Mouse (Mus musculus) adrenal gland, adult 8-10 months (tissue): ENCODE data around the gene 4921530L21Rik. TPM values are rescaled to one million over a fixed set of nuclear protein-coding genes. Genes with fewer than 3 reads are reported as not detected.

Experiments used
- DNase-seq: peaks from one replicate; pipeline ENCODE4 v3.0.0; 2022
- total RNA-seq, 4 experiments: library from RNA; stranded (reverse); gene quantifications; 2 replicates each; pipeline ENCODE4 v1.2.4; 2022

4921530L21Rik gene
- total RNA-seq: not detected

DNA sequence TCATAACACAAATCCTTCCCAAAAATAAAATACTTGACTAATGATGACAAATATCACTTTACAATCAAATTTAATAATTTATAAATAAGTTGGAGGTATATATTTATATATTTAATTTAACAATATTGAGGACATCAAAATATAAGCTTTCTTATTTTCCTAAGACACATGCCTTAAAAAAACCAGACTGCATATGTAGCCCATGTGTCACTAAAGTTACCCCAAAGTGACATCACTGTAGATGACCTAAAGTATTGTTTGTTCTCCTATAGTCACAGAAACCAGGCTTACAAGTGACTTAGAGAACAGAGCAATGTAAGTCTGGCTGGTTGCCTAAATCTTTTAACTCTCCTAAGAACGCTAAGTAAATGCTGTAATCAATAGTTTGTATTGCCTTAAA, at the start of gene 4921530L21Rik:
TSS of gene 4921530L21Rik (plus strand) at position 301 of the 400 bp plus-strand sequence.
- no peak for DNase-seq

DNA sequence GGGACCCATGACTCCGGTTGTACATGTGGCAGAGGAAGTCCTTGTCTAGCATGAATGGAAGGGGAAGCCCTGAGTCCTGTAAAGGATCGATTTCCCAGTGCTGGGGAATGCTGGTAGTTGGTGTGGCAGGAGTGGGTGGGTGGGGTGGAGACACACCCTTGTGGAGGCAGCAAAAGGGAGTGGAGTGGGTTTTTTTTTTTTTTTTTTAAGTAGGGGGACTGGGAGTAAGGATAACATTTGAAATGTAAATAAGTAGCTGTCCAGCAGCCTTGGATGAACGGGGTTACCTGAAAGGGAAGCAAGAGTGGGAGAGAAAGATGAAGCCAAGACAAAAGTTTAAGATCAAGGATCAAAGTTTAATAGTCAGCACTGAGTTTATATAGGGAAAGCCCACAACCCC, 47.2 kb upstream of the 4921530L21Rik start:
- DNase-seq: no peak

DNA sequence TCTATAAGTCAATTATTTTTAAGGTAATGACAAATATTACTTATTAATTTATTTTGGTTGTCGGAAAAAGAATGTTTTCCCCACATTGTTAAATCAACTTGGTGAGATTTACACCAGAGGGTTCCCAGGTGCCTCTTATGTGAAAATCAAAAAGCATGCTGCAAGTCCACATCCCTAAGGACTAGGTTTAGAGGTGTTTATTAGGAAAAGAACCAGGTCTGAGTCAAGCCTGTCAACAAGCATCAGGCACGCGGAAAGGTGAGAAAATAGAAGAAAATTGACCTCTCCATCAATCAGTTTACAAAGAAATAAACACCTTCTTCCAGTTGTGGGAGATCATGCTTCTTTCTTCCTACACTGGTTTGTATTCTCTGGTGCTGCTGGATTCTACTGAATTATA, 18.1 kb upstream of the 4921530L21Rik start:
- DNase-seq: no peak

DNA sequence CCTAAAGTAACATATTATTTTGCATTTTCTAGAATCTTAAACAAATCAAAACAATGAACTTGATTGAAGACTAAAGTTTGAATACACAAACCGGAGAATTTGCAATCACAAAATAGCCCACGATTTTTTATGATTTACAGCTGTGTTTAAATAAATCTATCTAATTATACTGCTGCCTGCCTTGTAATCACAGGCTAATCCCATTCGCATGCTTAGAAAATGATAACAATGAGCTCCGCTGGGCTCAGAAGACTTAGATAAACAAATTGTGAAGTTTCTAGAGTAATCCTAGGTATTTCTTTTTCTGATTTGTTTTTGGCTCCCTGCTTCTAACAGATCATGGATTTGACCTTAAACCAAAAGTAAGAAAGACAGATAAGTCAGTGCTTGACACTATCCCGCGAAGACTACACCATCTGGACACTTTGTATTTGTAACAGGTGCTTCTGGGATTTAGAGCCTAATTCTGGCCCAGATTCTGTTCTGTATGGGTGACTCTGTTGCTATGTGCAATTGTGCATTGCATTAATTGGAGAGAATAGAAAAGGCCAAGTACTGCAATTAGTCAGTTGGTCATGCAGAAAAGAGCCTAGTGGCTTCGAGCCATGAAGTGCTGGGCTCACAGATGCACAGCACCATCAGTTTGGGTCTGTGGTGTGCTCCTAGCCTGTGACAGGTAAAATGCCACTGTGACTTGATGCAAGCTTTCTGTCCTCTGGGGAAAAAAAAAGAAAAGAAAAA, 15.2 kb upstream of the 4921530L21Rik start:
- no peak for DNase-seq

DNA sequence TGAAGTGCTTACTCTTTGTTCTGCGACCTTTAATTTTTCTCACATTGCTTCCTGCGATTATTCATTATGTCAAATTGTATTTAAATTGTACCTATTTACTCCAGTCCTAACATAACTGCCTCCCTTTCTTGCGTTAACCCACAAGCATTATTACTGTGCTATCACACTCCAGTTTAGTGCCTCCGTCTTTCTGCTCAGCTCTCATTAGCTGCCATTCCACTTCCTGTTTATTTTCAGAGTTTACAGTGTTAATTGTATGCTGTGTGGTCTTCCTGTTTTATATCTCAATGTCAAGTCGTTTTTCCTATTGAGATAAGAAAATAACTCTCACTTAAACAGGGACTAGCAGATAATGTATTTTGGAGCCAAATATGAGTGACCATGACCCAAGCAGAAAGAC, 9.0 kb upstream of the 4921530L21Rik start:
- no peak for DNase-seq

GRCm38 (mm10) chr14:95876785-95877510, 4.1 kb upstream of the 4921530L21Rik start:
- DNase-seq: no peak

GRCm38 (mm10) chr14:95877548-95877947, 3.5 kb upstream of the 4921530L21Rik start:
- DNase-seq: no peak

- no peak for DNase-seq
Measured at GRCm38 (mm10) chr14:95899458-95899857, 18.4 kb downstream of the 4921530L21Rik start.

- no peak for DNase-seq
Measured at GRCm38 (mm10) chr14:95904591-95905095, 23.6 kb downstream of the 4921530L21Rik start.

DNA sequence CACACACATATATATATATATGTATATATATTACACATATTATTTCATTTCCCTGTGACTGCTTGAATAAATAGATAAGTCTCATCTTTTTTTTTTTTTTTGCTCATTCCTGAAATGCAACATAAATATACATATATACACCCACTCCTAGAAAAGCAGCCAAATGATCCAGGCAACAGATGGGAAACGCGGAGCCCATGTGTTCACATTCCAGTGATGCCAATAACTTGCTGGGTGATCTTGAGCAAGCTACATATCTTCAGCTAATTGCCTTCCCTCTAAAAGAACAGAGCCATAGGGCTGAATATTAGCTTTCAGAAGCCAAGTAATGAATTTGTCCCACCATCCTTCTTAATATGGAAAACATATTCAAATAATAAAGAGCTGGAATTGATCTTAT, 32.2 kb downstream of the 4921530L21Rik start:
- no peak for DNase-seq

DNA sequence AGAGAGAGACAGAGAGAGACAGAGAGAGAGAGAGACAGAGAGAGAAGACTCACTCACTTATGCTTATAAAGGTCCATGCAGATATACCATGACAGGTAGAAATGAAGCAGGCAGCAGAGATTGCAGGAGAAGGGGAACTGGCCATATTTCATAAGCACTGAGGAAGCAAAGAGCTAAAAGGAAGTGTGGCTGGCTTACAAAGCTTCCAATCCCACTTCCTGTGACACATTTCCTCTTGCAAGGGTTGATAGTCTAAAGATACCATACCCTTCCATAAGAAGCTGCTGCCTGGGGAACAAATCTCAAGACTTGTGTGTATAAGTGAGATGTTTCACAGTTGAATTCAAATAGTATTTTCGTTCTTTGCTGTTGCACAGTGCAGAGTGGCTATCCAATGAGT, 45.7 kb downstream of the 4921530L21Rik start:
- no peak for DNase-seq

GRCm38 (mm10) chr14:95927810-95928785, 47.0 kb downstream of the 4921530L21Rik start:
- DNase-seq: no peak
